Mouse (Mus musculus): Measurements from ENCODE around the gene Vax1.

Gene Vax1

DNA sequence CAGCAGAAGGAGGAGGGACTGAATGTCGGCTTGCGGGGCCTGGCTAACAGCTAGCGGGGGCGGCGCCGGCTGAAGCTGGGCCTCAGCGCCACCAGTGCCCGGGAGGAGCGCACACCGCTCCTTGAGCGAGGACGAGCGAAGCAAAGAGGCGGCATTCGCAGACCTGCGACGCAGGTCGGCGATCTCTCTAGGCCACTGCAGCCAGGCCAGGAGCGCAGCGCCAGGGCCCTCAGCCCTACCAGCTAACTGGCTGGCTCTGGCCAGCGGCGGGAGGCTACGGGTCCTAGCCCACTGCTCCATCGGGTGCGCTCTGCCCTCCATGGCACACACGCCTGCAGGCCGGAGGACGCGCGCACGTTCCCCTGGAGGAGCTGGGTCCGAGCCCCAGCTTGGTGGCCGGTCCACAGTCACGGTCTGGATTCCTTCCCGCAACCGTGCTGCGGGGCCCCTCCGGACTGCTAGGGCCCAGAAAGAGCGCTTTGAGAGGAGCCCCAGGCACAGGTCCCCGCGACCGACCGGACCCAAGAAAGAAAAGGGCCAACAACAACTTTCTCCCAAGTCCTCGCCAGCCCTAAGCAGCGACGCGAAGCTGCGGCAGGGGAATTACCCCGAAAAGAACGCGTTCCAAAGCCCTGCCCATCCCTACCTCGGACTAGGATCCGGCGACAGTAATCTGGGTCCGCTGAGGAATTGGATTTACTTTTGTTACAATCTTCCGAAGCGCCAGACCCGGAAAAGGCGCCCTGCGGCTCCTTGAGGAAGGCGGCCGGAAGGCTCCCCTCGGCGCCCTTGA, 517 bp downstream of the Vax1 start:
- DNase-seq (ENCODE audit: low spot score) = no peak

DNA sequence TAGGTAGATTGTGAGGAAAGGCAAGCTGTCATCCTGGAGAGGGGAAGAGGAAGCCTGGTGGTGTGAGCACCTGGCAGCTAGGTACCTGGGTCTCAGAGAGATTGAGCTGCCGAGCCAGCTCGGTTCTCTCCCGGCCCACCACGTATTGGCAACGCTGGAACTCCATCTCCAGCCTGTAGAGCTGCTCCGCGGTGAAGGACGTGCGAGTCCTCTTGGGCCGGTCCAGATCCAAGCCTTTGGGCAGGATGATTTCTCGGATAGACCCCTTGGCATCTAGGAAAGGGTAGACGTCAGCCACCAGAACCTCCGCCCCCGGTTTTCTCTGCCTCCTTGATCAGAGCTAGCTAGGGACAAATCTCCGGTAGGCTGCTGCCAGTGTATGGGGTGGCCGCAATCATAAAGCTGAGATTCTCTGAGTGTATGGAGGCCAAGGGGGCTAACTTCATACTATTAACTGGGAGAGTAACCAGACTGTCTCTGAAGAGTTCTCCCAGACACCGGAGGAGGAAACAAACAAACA, 1.4 kb downstream of the Vax1 start:
- DNase-seq (ENCODE audit: low spot score) = no peak

DNA sequence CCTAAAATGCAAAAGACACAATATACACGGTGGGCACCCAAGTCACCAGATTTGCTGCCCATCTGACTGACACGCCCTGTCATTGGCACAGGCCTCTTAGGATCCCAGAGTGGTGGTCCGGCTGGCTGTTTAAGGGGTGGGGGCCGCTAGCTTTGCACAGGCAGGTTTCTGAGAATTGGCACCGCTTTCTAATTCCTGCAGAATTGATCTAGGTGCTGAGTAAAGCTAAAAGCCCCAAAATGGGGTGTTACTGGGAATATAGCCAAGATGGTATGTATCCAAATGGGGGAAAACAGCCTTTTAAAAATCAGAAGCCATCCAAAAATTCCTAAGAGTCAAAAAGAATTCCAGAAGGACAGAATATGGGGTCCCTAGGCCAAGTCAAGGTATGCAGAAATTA, 2.0 kb downstream of the Vax1 start:
- DNase-seq (ENCODE audit: low spot score) = no peak

- DNase-seq (ENCODE audit: low spot score) = no peak
Observed at GRCm38 (mm10) chr19:59166879-59167278, 3.0 kb downstream of the Vax1 start.

DNA sequence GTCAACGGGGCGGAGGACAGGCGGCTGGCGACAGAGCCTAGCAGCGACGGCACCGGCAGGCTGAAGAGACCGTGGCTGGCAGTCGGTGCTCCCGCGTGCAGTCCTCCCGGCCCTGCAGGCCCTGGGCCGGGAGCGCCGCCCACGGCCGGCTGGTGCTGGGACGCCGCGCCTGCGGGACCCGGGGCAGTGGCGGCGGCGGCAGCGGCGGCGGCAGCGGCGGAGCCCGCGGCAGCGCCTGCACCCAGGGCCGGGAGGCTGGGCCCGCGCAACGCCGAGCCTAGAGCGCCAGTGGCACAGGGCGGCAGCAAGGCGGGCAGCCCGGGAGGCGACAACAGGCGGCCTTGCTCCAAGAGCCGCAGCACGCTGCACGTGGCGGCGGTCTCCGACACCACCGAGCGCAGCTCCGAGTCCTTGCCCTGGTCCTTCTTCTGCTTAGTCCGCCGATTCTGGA, 3.5 kb downstream of the Vax1 start:
- DNase-seq (ENCODE audit: low spot score) = no peak

DNA sequence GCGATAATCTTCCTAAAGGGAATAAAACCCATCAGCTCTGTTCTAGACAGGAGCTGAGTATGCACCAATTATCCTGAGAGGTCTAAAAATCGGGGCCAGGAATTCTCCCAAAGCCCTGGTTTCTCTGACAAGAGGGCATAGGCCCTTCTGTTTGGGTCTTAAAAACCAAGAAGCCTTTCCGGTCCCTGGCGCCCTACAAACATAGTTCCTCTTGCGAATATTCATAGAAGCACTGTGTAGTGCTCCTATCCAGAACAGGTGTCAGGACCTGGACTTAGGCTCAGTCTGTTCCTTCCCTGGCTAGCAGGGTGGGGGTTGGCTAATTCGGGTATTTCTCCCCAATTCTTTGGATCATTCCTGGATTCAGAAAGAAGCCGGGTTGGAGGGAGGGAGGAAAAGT, 4.3 kb downstream of the Vax1 start:
- no peak for DNase-seq (ENCODE audit: low spot score)

DNA sequence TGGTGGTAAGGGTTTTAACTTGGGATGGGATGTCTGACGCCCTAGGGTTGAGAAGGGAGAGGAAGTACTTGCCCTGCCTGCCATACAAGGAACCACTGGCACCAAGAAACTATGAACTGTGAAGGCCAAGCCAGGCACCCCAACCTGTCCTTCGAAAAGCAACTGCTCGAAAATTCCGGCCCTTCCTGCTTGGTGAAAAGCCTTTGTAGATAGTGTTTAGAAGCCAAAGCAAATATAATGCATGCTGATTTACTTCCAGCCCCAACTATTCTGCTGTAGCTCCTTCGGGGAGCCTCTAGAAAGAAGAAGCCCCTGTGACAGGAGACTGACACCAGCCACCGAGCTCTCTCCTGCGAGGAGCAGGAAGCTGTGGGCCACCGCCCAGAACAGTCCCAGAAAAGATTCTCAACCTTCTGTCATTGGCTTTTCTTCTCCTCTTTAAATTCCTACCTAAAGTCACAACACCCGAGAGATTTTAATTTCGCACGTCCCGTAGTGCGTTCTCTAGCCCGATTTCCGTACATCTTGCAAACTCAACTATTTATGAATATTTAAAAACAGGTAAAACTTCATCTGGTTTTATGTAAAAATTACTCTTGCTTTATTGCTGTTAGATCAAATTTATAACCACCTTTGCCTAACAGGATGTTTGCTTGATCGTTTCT, 4.8 kb downstream of the Vax1 start:
- no peak for DNase-seq (ENCODE audit: low spot score)

GRCm38 (mm10) chr19:59164111-59164510, 5.7 kb downstream of the Vax1 start:
- no peak for DNase-seq (ENCODE audit: low spot score)

DNA sequence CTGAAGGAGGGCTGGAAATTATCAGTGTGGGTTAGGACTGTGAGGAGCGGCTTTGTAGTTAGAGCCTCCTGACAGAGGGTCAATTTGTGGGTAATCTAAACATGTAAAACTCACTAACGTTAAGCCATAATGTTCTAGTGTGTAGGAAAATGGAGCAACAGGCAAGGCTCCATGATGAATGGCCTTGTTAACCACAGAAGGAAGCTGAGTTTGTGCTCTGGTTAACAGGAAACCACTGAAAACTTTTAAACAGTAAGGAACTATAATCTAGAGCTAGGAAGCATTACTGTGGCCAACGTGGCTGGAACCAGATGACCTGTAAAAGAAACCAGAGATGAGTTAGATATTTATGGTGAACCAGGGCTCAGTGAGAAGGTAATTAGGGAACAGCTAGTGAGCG, 13.2 kb downstream of the Vax1 start:
- no peak for DNase-seq (ENCODE audit: low spot score)

GRCm38 (mm10) chr19:59154171-59154570, 15.7 kb downstream of the Vax1 start:
- no peak for DNase-seq (ENCODE audit: low spot score)

DNA sequence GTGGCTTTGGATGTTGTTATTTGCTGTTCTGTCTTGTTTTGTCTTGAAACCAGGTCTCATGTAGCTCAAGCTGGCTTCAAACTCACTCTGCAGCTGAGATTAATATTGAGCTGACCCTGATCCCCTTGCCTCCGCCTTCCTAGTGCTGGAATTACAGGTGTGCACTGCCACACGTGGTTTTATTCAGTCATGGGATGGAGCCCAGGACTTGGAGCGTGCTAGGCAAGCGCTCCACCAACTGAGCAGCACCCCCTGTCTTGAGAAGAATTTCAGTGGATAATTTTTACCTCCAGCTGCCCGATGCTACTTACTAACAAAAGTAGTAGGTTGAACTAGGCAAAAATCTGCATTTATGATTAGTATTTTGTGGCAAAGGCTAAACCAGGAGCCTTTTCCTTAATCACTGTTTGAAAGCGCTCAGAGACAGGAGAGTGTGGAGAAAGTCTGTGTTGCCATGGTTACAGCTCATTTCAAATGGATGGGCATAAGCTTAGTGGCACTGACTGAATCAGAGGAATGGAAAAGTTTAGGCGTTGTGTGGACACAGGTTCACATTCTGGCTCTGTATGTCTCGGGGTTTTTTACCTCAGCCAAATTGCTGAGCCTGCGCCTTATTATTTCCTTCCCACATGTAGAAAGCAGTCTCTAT, 24.2 kb downstream of the Vax1 start:
- DNase-seq (ENCODE audit: low spot score) = no peak

- DNase-seq (ENCODE audit: low spot score) = no peak
Observed at GRCm38 (mm10) chr19:59145064-59145463, 24.8 kb downstream of the Vax1 start.

GRCm38 (mm10) chr19:59142206-59142605, 27.6 kb downstream of the Vax1 start:
- no peak for DNase-seq (ENCODE audit: low spot score)

DNA sequence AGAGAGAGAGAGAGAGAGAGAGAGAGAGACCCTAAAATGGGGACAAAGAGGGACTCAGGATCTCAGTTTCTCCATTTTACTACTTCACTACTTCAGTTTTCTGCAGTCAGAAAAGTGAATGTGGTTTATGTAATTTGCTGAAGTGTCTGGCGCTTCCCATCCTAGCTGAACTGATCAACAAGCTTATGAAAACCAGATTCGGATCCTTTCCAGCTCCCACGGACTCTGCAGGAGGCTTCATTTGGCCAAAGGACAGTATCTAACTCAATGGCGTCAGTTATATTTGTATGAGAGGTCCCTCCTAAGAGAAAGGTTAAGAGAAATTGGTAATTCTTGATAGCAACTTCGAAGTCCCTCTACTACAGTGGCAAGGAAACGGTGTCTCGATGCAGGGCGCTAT, 34.5 kb downstream of the Vax1 start:
- DNase-seq (ENCODE audit: low spot score) = no peak

GRCm38 (mm10) chr19:59134916-59135315, 34.9 kb downstream of the Vax1 start:
- DNase-seq (ENCODE audit: low spot score) = no peak

GRCm38 (mm10) chr19:59133202-59133601, 36.7 kb downstream of the Vax1 start:
- DNase-seq (ENCODE audit: low spot score) = no peak

- no peak for DNase-seq (ENCODE audit: low spot score)
Observed at GRCm38 (mm10) chr19:59129671-59130070, 40.2 kb downstream of the Vax1 start.

DNA sequence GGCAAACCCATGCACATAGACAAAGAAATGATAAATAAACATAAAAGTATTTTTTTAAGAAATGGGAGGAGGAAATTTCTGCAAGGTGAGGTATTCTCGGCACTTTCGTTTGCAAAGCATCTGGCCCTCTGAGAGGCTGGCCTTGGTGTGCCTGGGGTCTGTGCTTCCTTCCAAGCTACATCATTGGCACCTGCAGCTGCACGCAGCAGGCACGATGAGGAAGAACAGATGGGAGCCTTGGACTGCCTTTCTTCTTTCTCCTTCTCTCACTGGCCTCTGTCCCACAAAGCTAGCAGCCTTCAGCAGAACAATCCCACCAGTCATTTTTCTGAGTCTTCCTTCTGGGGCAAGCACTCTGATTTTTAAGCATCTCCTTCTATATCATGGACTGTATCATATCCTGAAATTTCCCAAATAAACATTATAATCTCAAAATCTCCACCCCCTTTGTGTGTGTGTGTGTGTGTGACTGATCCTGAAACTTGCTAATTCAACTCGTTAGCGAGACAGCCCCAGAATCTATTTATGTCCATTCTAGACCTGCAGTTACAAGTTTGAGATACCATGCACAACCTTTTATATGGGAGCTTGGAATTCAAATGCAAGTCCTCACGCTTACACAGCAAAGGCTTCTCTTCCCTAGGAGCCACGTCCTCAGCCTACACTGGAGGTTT, 41.2 kb downstream of the Vax1 start:
- DNase-seq (ENCODE audit: low spot score) = no peak

DNA sequence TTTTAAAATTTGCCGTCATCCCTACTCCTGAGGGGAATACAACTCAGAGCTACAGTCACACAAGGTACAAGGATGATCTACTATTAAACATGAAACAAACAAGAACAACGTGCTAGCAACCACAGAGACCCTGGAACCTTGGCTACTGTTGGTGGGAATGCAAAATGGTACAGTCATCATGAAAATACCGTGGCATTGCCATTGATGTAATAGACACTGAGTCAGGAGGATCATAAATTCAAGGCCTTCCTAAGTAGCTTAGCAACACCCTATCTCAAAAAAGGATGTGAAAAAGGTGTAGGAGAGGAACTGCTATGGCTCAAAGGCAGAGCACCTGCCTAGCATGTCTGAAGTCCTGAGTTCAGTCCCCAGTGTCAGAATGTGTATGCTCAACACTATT, 42.4 kb downstream of the Vax1 start:
- DNase-seq (ENCODE audit: low spot score) = no peak
